Mouse (Mus musculus) midbrain, embryonic 14.5 days (tissue): Measurements from ENCODE around the gene Zmynd10. TPM values are rescaled to one million over a fixed set of nuclear protein-coding genes. Genes with fewer than 3 reads are reported as not detected.

Experiments used
- ATAC-seq: fragments of 200-750 bp; cut with Nextera tagmentation; 2 replicates; pipeline ENCODE4 v1.8.0; 2017; ENCODE audit warnings: moderate number of reproducible peaks, moderate library complexity; ENCODE audit not compliant: low FRiP score, low TSS enrichment
- DNase-seq: peaks from one replicate; pipeline ENCODE4 v3.0.0-alpha.2; 2015
- H3K27ac ChIP-seq: fragments of 300-500 bp; sonication (generic); replicated peaks from 2 replicates; pipeline ENCODE4 v1.5.1; 2014; ENCODE audit warnings: mild to moderate bottlenecking, low read depth, low read length, moderate library complexity
- H3K27me3 ChIP-seq: fragments of 300-500 bp; sonication (generic); 2 replicates; pipeline ENCODE4 v1.6.1; 2014; ENCODE audit warnings: low read length, control low read depth, mixed read lengths; ENCODE audit not compliant: control insufficient read depth, insufficient read depth
- H3K36me3 ChIP-seq: fragments of 300-500 bp; sonication (generic); 2 replicates; pipeline ENCODE4 v1.6.1; 2014; ENCODE audit warnings: low read length, control low read depth; ENCODE audit not compliant: control insufficient read depth, insufficient read depth
- H3K4me1 ChIP-seq: fragments of 300-500 bp; sonication (generic); 2 replicates; pipeline ENCODE4 v1.6.1; 2014; ENCODE audit warnings: mild to moderate bottlenecking, antibody characterized with exemption, low read length, control low read depth; ENCODE audit not compliant: control insufficient read depth, insufficient read depth
- H3K4me2 ChIP-seq: fragments of 300-500 bp; sonication (generic); 2 replicates; pipeline ENCODE4 v1.6.1; 2014; ENCODE audit warnings: mild to moderate bottlenecking, low read length, moderate library complexity
- H3K4me3 ChIP-seq: fragments of 300-500 bp; sonication (generic); replicated peaks from 2 replicates; pipeline ENCODE4 v1.5.1; 2014; ENCODE audit warnings: low read depth, low read length
- H3K9ac ChIP-seq: fragments of 300-500 bp; sonication (generic); replicated peaks from 2 replicates; pipeline ENCODE4 v1.6.1; 2014; ENCODE audit warnings: mild to moderate bottlenecking, low read length, moderate library complexity
- H3K9me3 ChIP-seq: fragments of 300-500 bp; sonication (generic); 2 replicates; pipeline ENCODE4 v1.6.1; 2016; ENCODE audit warnings: low read length, control low read depth, mixed read lengths; ENCODE audit not compliant: control insufficient read depth
- WGBS: fragments of 180-500 bp; shearing (Covaris S2); extraction: QIAGEN DNeasy Blood & Tissue Kit; methylation state at CpG from one replicate; pipeline ENCODE4 v1.1.7; 2014; 5-methylcytosine and 5-hydroxymethylcytosine counted together
- polyA plus RNA-seq: library from polyadenylated mRNA; unstranded; fragments of >200 nt; fragmentation: Nextera tagmentation; extraction: Ambion mirVana; gene quantifications from 2 replicates; pipeline ENCODE4 v1.2.1, GENCODE M21; 2014

The Zmynd10 gene
- polyA plus RNA-seq, 1 experiment from 2014 or later = 2.5 TPM

GRCm38 (mm10) chr9:107598385-107598784 is 51.3 kb downstream of the Zmynd10 start:
- no peak overlapping the region for H3K4me2 ChIP-seq
- WGBS = 86% methylated on average over 5 of the region's 5 CpGs

GRCm38 (mm10) chr9:107599433-107599832 is 52.3 kb downstream of the Zmynd10 start:
- DNase-seq (no peak), ATAC-seq (no peak)
- Histone ChIP-seq H3K4me1 (0 out of 2 replicates have a peak, but pooled peaks cover 5% of the 10 kb centered on the region), H3K4me2 (no peak overlapping the region), H3K27me3 (no peaks in the 10 kb centered on the region), H3K27ac (no peak overlapping the region), H3K4me3 (no peak overlapping the region), H3K9ac (no peak overlapping the region), H3K36me3 (no peaks in the 10 kb centered on the region), H3K9me3 (no peaks in the 10 kb centered on the region)
- 90% methylated on average over 9 of the region's 9 CpGs for WGBS

More at GRCm38 (mm10) chr9:107598385-107598784, 51.3 kb downstream of the Zmynd10 start:
- Histone ChIP-seq H3K4me3 (no peak overlapping the region), H3K36me3 (peaks cover 10% of the 10 kb centered on the region; the same call in 1 of the 2 replicates), H3K9ac (no peak overlapping the region), H3K27me3 (no peaks in the 10 kb centered on the region), H3K9me3 (no peaks in the 10 kb centered on the region), H3K27ac (no peak overlapping the region), H3K4me1 (0 out of 2 replicates have a peak, but pooled peaks cover 5% of the 10 kb centered on the region)
- no peak for DNase-seq
- no peak for ATAC-seq

GRCm38 (mm10) chr9:107599842-107600241 is 52.7 kb downstream of the Zmynd10 start:
- WGBS = 75% methylated on average over 14 of the region's 14 CpGs
- Histone ChIP-seq H3K36me3 (no peaks in the 10 kb centered on the region), H3K27ac (no peak overlapping the region), H3K4me3 (no peak overlapping the region), H3K27me3 (no peaks in the 10 kb centered on the region), H3K9ac (no peak overlapping the region), H3K4me1 (0 out of 2 replicates have a peak, but pooled peaks cover 9% of the 10 kb centered on the region), H3K4me2 (no peak overlapping the region), H3K9me3 (no peaks in the 10 kb centered on the region)
- ATAC-seq = no peak
- DNase-seq = peak; percentile 61

GRCm38 (mm10) chr9:107600745-107601144 is 53.6 kb downstream of the Zmynd10 start:
- Histone ChIP-seq H3K4me1 (0 out of 2 replicates have a peak, but pooled peaks cover 12% of the 10 kb centered on the region), H3K4me3 (no peak overlapping the region), H3K9me3 (no peaks in the 10 kb centered on the region), H3K9ac (no peak overlapping the region), H3K27me3 (no peaks in the 10 kb centered on the region), H3K36me3 (no peaks in the 10 kb centered on the region), H3K27ac (no peak overlapping the region), H3K4me2 (no peak overlapping the region)
- no peak for ATAC-seq
- DNase-seq = no peak
- WGBS = 83% methylated on average over 12 of the region's 12 CpGs

Other genes starting within 250 kb of the Zmynd10 start
- gene Hemk1, start 208.9 kb upstream of the Zmynd10 start, polyA plus RNA-seq = 20.9 and 21.7 TPM in 2 replicates
- gene 6430571L13Rik, start 206.7 kb upstream of the Zmynd10 start, polyA plus RNA-seq = 4.1 and 6.3 TPM in 2 replicates
- 7.9 and 10.6 TPM in 2 replicates for gene Cacna2d2, start 147.7 kb upstream of the Zmynd10 start, polyA plus RNA-seq
- 50.9 and 51.7 TPM in 2 replicates for gene Tmem115, start 13.4 kb upstream of the Zmynd10 start, polyA plus RNA-seq
- gene Cyb561d2, start 5.1 kb upstream of the Zmynd10 start, polyA plus RNA-seq = 35.1 and 49.6 TPM in 2 replicates
- 69.4 and 75.7 TPM in 2 replicates for gene Nprl2, start 5.1 kb upstream of the Zmynd10 start, polyA plus RNA-seq
- gene Rassf1, start 4.3 kb downstream of the Zmynd10 start, polyA plus RNA-seq = 35.5 and 40.4 TPM in 2 replicates
- 119 and 120 TPM in 2 replicates for gene Tusc2, start 16.0 kb downstream of the Zmynd10 start, polyA plus RNA-seq
- gene Hyal2, start 20.6 kb downstream of the Zmynd10 start, polyA plus RNA-seq = 86.8 and 97.7 TPM in 2 replicates
- gene Hyal1, start 29.6 kb downstream of the Zmynd10 start, polyA plus RNA-seq = 3.4 and 4.9 TPM in 2 replicates
- 14.1 and 18.2 TPM in 2 replicates for gene Naa80, start 31.6 kb downstream of the Zmynd10 start, polyA plus RNA-seq
- 0.89 and 1.4 TPM in 2 replicates for gene Hyal3, start 33.5 kb downstream of the Zmynd10 start, polyA plus RNA-seq
- gene Ifrd2, start 40.3 kb downstream of the Zmynd10 start, polyA plus RNA-seq = 14.5 and 15.7 TPM in 2 replicates
- 1.5 and 3.2 TPM in 2 replicates for gene Sema3b, start 61.9 kb downstream of the Zmynd10 start, polyA plus RNA-seq
- 284 and 326 TPM in 2 replicates for gene Gnai2, start 88.1 kb downstream of the Zmynd10 start, polyA plus RNA-seq
- 20.4 and 31.9 TPM in 2 replicates for gene Slc38a3, start 122.2 kb downstream of the Zmynd10 start, polyA plus RNA-seq
- 0.97 and 2.0 TPM in 2 replicates for gene Gnat1, start 132.4 kb downstream of the Zmynd10 start, polyA plus RNA-seq
- gene Sema3f, start 163.2 kb downstream of the Zmynd10 start, polyA plus RNA-seq = 34.0 and 37.0 TPM in 2 replicates
- gene Rbm5, start 223.7 kb downstream of the Zmynd10 start, polyA plus RNA-seq = 190 and 241 TPM in 2 replicates